Mouse (Mus musculus) limb, embryonic 11.5 days (tissue): Measurements from ENCODE around the gene Rapgef5. TPM values are rescaled to one million over a fixed set of nuclear protein-coding genes. Genes with fewer than 3 reads are reported as not detected.

Source experiments
- ATAC-seq: fragments of 200-750 bp; cut with Nextera tagmentation; 2 replicates; pipeline ENCODE4 v1.8.0; 2017; ENCODE audit warnings: low read depth; ENCODE audit not compliant: insufficient number of reproducible peaks, low FRiP score, low TSS enrichment
- DNase-seq: peaks from one replicate; pipeline ENCODE4 v3.0.0-alpha.2; 2015; ENCODE audit warnings: low spot score
- H3K27ac ChIP-seq: fragments of 300-500 bp; sonication (generic); replicated peaks from 2 replicates; pipeline ENCODE4 v1.5.1; 2014; ENCODE audit warnings: low read depth, mild to moderate bottlenecking, low read length
- H3K27me3 ChIP-seq: fragments of 300-500 bp; sonication (generic); 2 replicates; pipeline ENCODE4 v1.6.1; 2014; ENCODE audit warnings: mild to moderate bottlenecking, low read length, mixed read lengths; ENCODE audit not compliant: control insufficient read depth, insufficient read depth
- H3K36me3 ChIP-seq: fragments of 300-500 bp; sonication (generic); 2 replicates; pipeline ENCODE4 v1.6.1; 2014; ENCODE audit warnings: mild to moderate bottlenecking, low read length, moderate library complexity, mixed read lengths; ENCODE audit not compliant: control insufficient read depth, insufficient read depth
- H3K4me1 ChIP-seq: fragments of 300-500 bp; sonication (generic); 2 replicates; pipeline ENCODE4 v1.6.1; 2014; ENCODE audit warnings: low read length, mixed read lengths; ENCODE audit not compliant: control insufficient read depth, insufficient read depth
- H3K4me2 ChIP-seq: fragments of 300-500 bp; sonication (generic); 2 replicates; pipeline ENCODE4 v1.6.1; 2014; ENCODE audit warnings: low read depth, mild to moderate bottlenecking, moderate library complexity; ENCODE audit not compliant: severe bottlenecking
- H3K4me3 ChIP-seq: fragments of 300-500 bp; sonication (generic); 2 replicates; pipeline ENCODE4 v1.5.1; 2014; ENCODE audit warnings: low read depth, low read length
- H3K9ac ChIP-seq: fragments of 300-500 bp; sonication (generic); 2 replicates; pipeline ENCODE4 v1.6.1; 2014; ENCODE audit warnings: mild to moderate bottlenecking, low read length
- H3K9me3 ChIP-seq: fragments of 300-500 bp; sonication (generic); 2 replicates; pipeline ENCODE4 v1.6.1; 2016; ENCODE audit warnings: low read length; ENCODE audit not compliant: control insufficient read depth
- WGBS: fragments of 180-500 bp; shearing (Covaris S2); extraction: QIAGEN DNeasy Blood & Tissue Kit; methylation state at CpG from one replicate; pipeline ENCODE4 v1.1.7; 2014; 5-methylcytosine and 5-hydroxymethylcytosine counted together
- polyA plus RNA-seq: library from polyadenylated mRNA; unstranded; fragments of >200 nt; fragmentation: Nextera tagmentation; extraction: Ambion mirVana; gene quantifications from 2 replicates; pipeline ENCODE4 v1.2.1, GENCODE M21; 2014

Gene Rapgef5
- polyA plus RNA-seq, 1 experiment from 2014 or later, result 7.4 TPM

- no peaks in the 10 kb centered on the region for H3K27me3 ChIP-seq
- H3K36me3 ChIP-seq, result no peaks in the 10 kb centered on the region
- no peaks in the 10 kb centered on the region for H3K4me1 ChIP-seq
- DNase-seq (peak; percentile 9), ATAC-seq (no peak)
- H3K4me3 ChIP-seq, result no peak overlapping the region
- no peak overlapping the region for H3K4me2 ChIP-seq
- no peaks in the 10 kb centered on the region for H3K9me3 ChIP-seq
- H3K27ac ChIP-seq, result no peak overlapping the region
- WGBS, result 55% methylated on average over 2 of the region's 2 CpGs
- H3K9ac ChIP-seq, result no peak overlapping the region
Observed at GRCm38 (mm10) chr12:117703413-117703812, 187.1 kb downstream of the Rapgef5 start.

- H3K36me3 ChIP-seq, result no peaks in the 10 kb centered on the region
- H3K9me3 ChIP-seq, result no peaks in the 10 kb centered on the region
- H3K4me2 ChIP-seq, result no peak overlapping the region
- no peaks in the 10 kb centered on the region for H3K27me3 ChIP-seq
- no peaks in the 10 kb centered on the region for H3K4me1 ChIP-seq
- H3K27ac ChIP-seq, result no peak overlapping the region
- H3K4me3 ChIP-seq, result no peak overlapping the region
- H3K9ac ChIP-seq, result no peak overlapping the region
- 73% methylated on average over 3 of the region's 3 CpGs for WGBS
- ATAC-seq (no peak), DNase-seq (peak; percentile 16)
Observed at GRCm38 (mm10) chr12:117705308-117705707, 189.0 kb downstream of the Rapgef5 start.

- Histone ChIP-seq H3K4me1 (no peaks in the 10 kb centered on the region), H3K27me3 (no peaks in the 10 kb centered on the region), H3K9ac (no peak overlapping the region), H3K4me3 (no peak overlapping the region), H3K4me2 (no peak overlapping the region), H3K9me3 (no peaks in the 10 kb centered on the region), H3K27ac (no peak overlapping the region), H3K36me3 (no peaks in the 10 kb centered on the region)
- DNase-seq, result peak; percentile 12
- WGBS, result 85% methylated on average over 12 of the region's 12 CpGs
- ATAC-seq, result no peak
Observed at GRCm38 (mm10) chr12:117709280-117709679, 193.0 kb downstream of the Rapgef5 start.

GRCm38 (mm10) chr12:117712474-117712873, 196.2 kb downstream of the Rapgef5 start:
- WGBS, result 87% methylated on average over 6 of the region's 6 CpGs
- H3K9me3 ChIP-seq, result no peaks in the 10 kb centered on the region
- H3K27me3 ChIP-seq, result no peaks in the 10 kb centered on the region
- no peaks in the 10 kb centered on the region for H3K36me3 ChIP-seq
- no peak overlapping the region for H3K27ac ChIP-seq
- no peak overlapping the region for H3K9ac ChIP-seq
- ATAC-seq (no peak), DNase-seq (no peak)
- H3K4me2 ChIP-seq, result no peak overlapping the region
- H3K4me3 ChIP-seq, result no peak overlapping the region
- H3K4me1 ChIP-seq, result no peaks in the 10 kb centered on the region

GRCm38 (mm10) chr12:117713616-117714015, 197.3 kb downstream of the Rapgef5 start:
- Histone ChIP-seq H3K4me1 (no peaks in the 10 kb centered on the region), H3K9ac (no peak overlapping the region), H3K4me2 (no peak overlapping the region), H3K27ac (no peak overlapping the region), H3K27me3 (no peaks in the 10 kb centered on the region), H3K9me3 (no peaks in the 10 kb centered on the region), H3K36me3 (no peaks in the 10 kb centered on the region), H3K4me3 (no peak overlapping the region)
- DNase-seq (no peak), ATAC-seq (no peak)
- WGBS, result 46% methylated on average over 6 of the region's 6 CpGs

GRCm38 (mm10) chr12:117720794-117721747, 204.8 kb downstream of the Rapgef5 start:
- H3K27me3 ChIP-seq, result no peaks in the 10 kb centered on the region
- no peak for ATAC-seq
- H3K27ac ChIP-seq, result no peak overlapping the region
- no peaks in the 10 kb centered on the region for H3K9me3 ChIP-seq
- no peak for DNase-seq
- H3K9ac ChIP-seq, result no peak overlapping the region
- H3K4me3 ChIP-seq, result no peak overlapping the region
- no peak overlapping the region for H3K4me2 ChIP-seq
- no peaks in the 10 kb centered on the region for H3K36me3 ChIP-seq
- 72% methylated on average over 14 of the region's 14 CpGs for WGBS
- H3K4me1 ChIP-seq, result no peaks in the 10 kb centered on the region

- Histone ChIP-seq H3K27ac (no peak overlapping the region), H3K4me2 (no peak overlapping the region), H3K4me3 (no peak overlapping the region), H3K36me3 (no peaks in the 10 kb centered on the region), H3K4me1 (no peaks in the 10 kb centered on the region), H3K27me3 (no peaks in the 10 kb centered on the region), H3K9me3 (no peaks in the 10 kb centered on the region), H3K9ac (no peak overlapping the region)
- DNase-seq, result no peak
- whole genome bisulfite sequencing, result 82% methylated on average over 6 of the region's 6 CpGs
- ATAC-seq, result no peak
Observed at GRCm38 (mm10) chr12:117721748-117722150, 205.5 kb downstream of the Rapgef5 start.

- DNase-seq (no peak), ATAC-seq (no peak)
- Histone ChIP-seq H3K36me3 (no peaks in the 10 kb centered on the region), H3K9me3 (no peaks in the 10 kb centered on the region), H3K27me3 (no peaks in the 10 kb centered on the region), H3K4me3 (no peak overlapping the region), H3K27ac (no peak overlapping the region), H3K4me2 (no peak overlapping the region), H3K9ac (no peak overlapping the region), H3K4me1 (no peaks in the 10 kb centered on the region)
- 94% methylated on average over 4 of the region's 4 CpGs for WGBS
Observed at GRCm38 (mm10) chr12:117725011-117725410, 208.7 kb downstream of the Rapgef5 start.
